Mouse (Mus musculus) erythroid progenitor cell, adult 5-6 weeks (primary cell): Measurements from ENCODE around the gene Gstk1. TPM values are rescaled to one million over a fixed set of nuclear protein-coding genes. Genes with fewer than 3 reads are reported as not detected.

Experiments used
- ATAC-seq: replicated peaks from 2 replicates; pipeline ENCODE4 v1.8.0; 2016; ENCODE audit warnings: moderate number of reproducible peaks, mild to moderate bottlenecking, moderate TSS enrichment, inconsistent platforms; ENCODE audit not compliant: poor library complexity, low FRiP score, severe bottlenecking
- total RNA-seq, 2 experiments: library from RNA; stranded (forward) in 1 of 2; stranded (reverse) in 1 of 2; fragments of 150-400 nt in 1 of 2; fragments of 186-747, 209-891 nt in 1 of 2; gene quantifications; 2 replicates each; pipeline versions ENCODE4 v1.2.3 to v1.2.4; 2015 to 2017; ENCODE audit warnings: low replicate concordance in 2 of 2

Gstk1 gene
- total RNA-seq (2015; ENCODE audit: low replicate concordance) = 5.4 and 20.1 TPM in 2 replicates
- 2.1 and 3.8 TPM in 2 replicates for total RNA-seq (2017; ENCODE audit: low replicate concordance)

GRCm38 (mm10) chr6:42245711-42246353, at the start of gene Gstk1:
TSS of gene Gstk1 (plus strand) at chr6:42245935.
- ATAC-seq = peak; percentile 99

- no peak for ATAC-seq
Observed at GRCm38 (mm10) chr6:42197710-42198109, 48.0 kb upstream of the Gstk1 start.

GRCm38 (mm10) chr6:42199498-42199897, 46.2 kb upstream of the Gstk1 start:
- no peak for ATAC-seq

- ATAC-seq = no peak
Observed at GRCm38 (mm10) chr6:42215028-42215427, 30.7 kb upstream of the Gstk1 start, which contains the start of gene Tas2r144. TSS of gene Tas2r144 (plus strand) at chr6:42215328.

- ATAC-seq = no peak
Observed at GRCm38 (mm10) chr6:42222286-42222685, 23.4 kb upstream of the Gstk1 start.

- ATAC-seq = no peak
Observed at GRCm38 (mm10) chr6:42225046-42225445, 20.7 kb upstream of the Gstk1 start.

- ATAC-seq = peak; percentile 65; the same call in 1 of the 2 replicates
Observed at GRCm38 (mm10) chr6:42227240-42228101, 18.3 kb upstream of the Gstk1 start.

- no peak for ATAC-seq
Observed at GRCm38 (mm10) chr6:42229610-42230009, 16.1 kb upstream of the Gstk1 start.

- ATAC-seq = no peak
Observed at GRCm38 (mm10) chr6:42231191-42231590, 14.5 kb upstream of the Gstk1 start.

GRCm38 (mm10) chr6:42237276-42237805, 8.4 kb upstream of the Gstk1 start:
- ATAC-seq = no peak

GRCm38 (mm10) chr6:42241311-42242045, 4.3 kb upstream of the Gstk1 start:
- ATAC-seq = no peak

GRCm38 (mm10) chr6:42247173-42247572, 1.4 kb downstream of the Gstk1 start:
- ATAC-seq = no peak

GRCm38 (mm10) chr6:42247981-42248380, 2.2 kb downstream of the Gstk1 start:
- no peak for ATAC-seq

- no peak for ATAC-seq
Observed at GRCm38 (mm10) chr6:42251791-42252190, 6.1 kb downstream of the Gstk1 start.

GRCm38 (mm10) chr6:42253103-42253502, 7.4 kb downstream of the Gstk1 start:
- no peak for ATAC-seq

GRCm38 (mm10) chr6:42257303-42257863, 11.6 kb downstream of the Gstk1 start:
- ATAC-seq = peak; percentile 85

GRCm38 (mm10) chr6:42260430-42260829, 14.7 kb downstream of the Gstk1 start:
- no peak for ATAC-seq

GRCm38 (mm10) chr6:42261524-42262170, 15.9 kb downstream of the Gstk1 start, which contains the start of gene Tmem139:
TSS of gene Tmem139 (plus strand) at chr6:42261970.
- ATAC-seq = no peak
